Mouse (Mus musculus): ENCODE data around the gene Prm3. TPM values are rescaled to one million over a fixed set of nuclear protein-coding genes. Genes with fewer than 3 reads are reported as not detected.

Gene Prm3
- total RNA-seq, 2 experiments from 2014 or later: not detected

DNA sequence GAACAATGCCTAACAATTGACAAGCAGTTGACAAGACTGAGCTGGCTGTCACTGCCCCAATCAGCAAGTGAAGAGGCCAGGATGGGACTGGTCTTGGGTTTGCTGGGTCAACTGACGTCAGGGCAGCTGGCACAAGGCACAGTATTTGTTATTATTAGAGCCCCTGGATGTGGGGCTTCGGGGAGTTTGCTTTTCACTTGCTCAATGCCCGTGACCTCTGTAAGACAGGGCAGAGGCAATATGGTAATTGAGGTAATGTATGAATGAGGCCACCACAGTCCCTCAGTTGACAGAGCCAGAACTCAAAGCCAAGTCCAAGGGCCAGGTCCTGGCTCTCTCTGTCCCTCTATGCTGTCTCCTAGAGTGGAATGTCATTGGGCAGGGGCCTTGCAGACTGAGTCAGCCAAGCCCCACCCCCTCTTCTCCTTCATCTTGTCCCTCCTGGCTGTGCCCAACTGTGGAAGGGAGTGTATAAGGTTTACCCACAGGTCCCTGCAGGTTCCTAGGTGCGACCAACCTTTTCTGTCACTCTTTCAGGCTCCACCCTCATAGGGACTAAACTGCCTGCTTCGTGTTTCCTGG lies 13.0 kb downstream of the Prm3 start:
- no peak for TF ChIP-seq CTCF (IDR thresholded peaks at IDR 0.05)
- Histone ChIP-seq H3K27ac (no peak overlapping the region), H3K4me3 (no peak overlapping the region)
- intact Hi-C loops (cut with DNase I): no loop called here
- peak; percentile 11 for DNase-seq

DNA sequence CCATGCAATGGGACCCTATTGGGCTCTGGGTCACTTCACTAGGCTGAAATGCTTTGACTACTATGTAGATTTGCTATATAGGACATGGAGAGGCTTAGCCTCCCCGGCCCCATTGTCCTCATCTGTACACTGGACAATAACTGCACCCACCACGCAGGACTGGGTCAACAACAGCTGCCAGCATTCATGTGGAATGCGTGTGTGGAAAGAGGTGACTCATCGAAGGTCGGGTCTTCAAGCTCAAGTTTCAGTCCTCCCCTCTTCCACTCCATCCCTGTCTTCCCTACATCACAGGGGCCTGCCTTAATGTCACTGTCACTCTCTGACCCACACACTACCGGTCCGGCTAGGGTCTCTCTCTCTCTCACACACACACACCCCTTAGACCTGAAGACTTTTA lies 14.4 kb downstream of the Prm3 start:
- peak; percentile 10 for DNase-seq
- intact Hi-C loops (cut with DNase I): no loop called here
- Histone ChIP-seq H3K4me3 (no peak overlapping the region), H3K27ac (no peak overlapping the region)
- no peak for TF ChIP-seq CTCF (IDR thresholded peaks at IDR 0.05)

DNA sequence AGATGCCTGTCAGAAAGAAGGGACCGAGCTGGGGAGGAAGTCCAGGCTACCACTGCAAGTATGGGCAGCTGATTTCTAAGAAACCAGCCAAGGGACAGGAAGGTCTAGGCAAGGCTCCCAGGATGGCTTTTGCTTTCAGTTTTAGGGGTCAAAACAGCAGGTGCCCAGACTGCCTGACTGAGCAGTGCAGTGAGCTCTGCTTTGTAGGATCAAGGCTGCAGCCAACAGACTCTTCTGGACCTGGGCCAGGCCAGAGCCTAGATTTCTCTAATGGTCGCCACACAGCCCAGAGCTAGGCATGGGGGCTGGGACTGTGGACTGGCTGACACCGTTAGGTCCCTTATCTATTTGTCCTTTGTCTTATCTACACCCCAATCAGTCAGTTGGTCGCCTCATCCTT lies 16.0 kb downstream of the Prm3 start:
- no peak for DNase-seq
- no peak for TF ChIP-seq CTCF (IDR thresholded peaks at IDR 0.05)
- Histone ChIP-seq H3K27ac (no peak overlapping the region), H3K4me3 (no peak overlapping the region)
- intact Hi-C loops (cut with DNase I): no loop called here

DNA sequence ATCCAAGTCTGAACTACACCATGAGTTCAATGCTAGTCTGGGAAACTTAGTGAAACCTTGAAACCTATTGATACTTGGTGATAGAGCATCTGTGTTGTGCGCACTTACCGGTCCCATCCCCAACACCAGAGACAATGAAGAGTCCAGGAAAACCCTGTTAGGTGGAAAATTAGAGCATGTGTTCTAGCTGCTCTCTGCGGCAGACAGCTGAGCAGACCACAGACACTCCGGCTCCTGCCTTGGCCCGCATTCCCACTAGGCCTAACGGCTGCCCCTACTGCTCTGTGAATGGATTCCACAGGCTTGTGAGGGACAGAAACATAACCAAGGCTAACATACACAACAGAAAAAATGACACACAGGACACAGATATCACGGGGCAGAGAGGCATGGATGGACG lies 17.2 kb downstream of the Prm3 start:
- intact Hi-C loops (cut with DNase I): no loop called here
- DNase-seq: no peak

DNA sequence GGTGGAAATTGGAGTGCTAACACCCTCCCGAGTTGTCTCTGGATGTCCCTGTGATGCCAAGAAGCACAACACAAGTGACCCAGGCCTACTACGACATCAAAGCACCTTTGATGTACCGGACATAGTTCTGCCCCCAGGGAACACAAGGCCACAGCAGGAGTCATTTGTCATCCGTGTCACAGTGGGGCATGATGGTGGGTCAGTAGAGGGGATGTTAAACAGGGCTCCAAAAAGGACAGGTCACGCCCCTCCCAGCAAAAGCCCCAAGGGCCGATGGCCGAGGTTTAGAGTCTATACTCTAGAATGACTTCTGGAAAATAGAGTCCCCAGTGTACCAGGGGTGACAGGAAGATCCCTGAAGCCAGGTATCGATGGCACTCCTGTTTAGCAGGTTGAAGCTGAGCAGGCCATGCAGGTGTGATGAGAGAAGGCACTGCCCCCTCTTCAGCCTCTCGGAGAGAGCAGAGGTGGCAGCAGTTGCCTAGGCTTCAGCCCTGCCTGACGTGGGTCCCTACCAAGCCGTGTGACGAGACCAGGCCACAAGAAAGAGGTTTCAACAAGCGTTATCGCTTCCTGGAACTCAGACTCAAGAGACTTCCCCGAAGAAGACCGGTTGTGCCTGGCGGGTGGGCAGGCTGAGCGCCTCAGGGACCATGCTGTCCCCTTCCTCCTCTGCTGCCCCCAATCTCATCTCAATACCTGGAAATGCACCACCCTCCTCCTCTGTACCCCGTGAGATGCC lies 18.8 kb downstream of the Prm3 start:
- intact Hi-C loops (cut with DNase I): no loop called here
- no peak overlapping the region for H3K27ac ChIP-seq
- TF ChIP-seq CTCF (IDR thresholded peaks at IDR 0.05): no peak
- H3K4me3 ChIP-seq: no peak overlapping the region
- no peak for DNase-seq

More for the DNA sequence above, 17.2 kb downstream of the Prm3 start:
- no peak for TF ChIP-seq CTCF (IDR thresholded peaks at IDR 0.05)
- Histone ChIP-seq H3K4me3 (no peak overlapping the region), H3K27ac (no peak overlapping the region)

DNA sequence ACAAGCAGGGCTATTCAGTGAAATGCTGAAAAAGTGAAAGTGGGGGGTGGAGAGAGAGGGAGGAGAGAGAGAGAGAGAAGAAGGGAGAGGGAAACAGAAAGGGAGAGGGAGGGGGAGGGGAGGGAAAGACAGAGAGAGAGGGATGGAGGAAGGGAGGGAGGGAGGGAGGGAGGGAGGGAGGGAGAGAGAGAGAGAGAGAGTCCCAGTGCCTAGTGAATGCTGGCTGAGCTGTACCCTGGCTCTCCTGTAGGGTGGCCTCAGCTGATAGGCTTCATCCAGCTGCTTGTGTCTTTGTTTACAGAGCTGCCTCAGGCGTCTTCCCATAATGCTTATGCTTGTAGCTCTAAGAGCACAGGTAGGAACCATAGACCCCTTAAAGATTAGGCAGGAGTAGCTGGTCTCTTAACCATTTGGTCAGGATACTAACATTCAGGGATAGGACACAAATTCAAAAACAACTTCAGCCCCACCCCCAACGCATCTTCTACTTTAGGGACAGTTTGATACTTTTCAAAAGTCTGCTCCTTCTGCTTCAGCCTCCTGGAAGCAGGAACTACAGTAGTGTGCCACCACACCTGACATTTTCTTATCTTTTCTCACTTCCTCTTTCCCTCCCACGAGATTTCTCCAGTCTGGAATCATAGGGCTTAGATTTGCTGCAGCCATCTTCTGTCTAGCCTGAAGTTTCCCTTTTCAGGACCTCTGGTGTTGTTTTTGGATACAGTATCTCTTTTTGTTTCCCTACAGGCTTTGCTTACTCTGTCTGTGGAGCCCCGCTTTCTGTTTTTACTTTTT lies 20.0 kb downstream of the Prm3 start:
- DNase-seq: no peak
- H3K4me3 ChIP-seq: no peak overlapping the region
- intact Hi-C loops (cut with DNase I): no loop called here
- no peak for TF ChIP-seq CTCF (IDR thresholded peaks at IDR 0.05)
- no peak overlapping the region for H3K27ac ChIP-seq

DNA sequence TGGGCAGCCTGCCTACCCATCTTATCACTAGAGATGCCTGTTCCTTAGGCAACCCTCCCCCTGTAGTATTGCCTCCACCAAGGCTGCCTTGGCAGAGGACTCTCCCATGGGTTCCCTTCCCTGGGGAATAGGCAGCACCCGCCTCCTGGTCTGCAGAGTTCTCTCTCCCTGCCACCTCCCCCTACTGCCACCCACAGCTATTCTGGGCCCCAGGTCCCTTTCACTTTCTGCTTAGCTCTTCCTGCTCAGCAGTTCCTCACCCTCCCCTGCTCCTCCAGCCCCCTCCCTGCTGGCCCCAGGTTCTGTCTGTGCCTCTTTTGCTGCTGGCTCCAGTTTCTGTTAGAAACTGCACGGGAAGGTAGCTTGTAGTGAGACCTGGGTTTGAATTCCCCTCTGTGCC lies 21.1 kb downstream of the Prm3 start:
- H3K4me3 ChIP-seq: no peak overlapping the region
- H3K27ac ChIP-seq: no peak overlapping the region
- intact Hi-C loops (cut with DNase I): loop anchor here (5.0 kb wide), 3 partner anchors 102 to 202 kb away; no protein-coding TSS in a partner anchor
- TF ChIP-seq CTCF (IDR thresholded peaks at IDR 0.05): no peak
- DNase-seq: no peak

DNA sequence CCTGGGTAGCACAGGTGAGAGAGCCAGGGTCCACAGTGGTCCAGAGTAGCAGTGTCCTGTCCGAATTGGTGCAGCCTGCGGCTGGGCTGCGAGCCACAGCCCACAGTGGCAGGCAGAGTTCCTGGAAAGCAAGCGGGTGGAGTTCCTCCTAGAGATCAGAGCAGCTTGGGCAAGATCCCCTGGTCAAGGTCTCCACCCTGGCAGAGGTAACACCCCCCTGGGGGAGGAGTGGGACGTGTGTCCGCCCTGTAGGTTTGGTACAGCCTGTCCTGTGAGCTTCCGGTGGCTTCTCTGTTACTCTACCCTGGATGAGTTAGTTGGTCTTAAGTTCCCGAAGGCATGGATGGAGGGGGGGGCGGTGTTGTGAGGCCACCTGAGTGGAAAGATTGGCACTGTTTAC lies 21.9 kb downstream of the Prm3 start:
- no peak for TF ChIP-seq CTCF (IDR thresholded peaks at IDR 0.05)
- H3K4me3 ChIP-seq: no peak overlapping the region
- no peak for DNase-seq
- intact Hi-C loops (cut with DNase I): loop anchor here (5.0 kb wide), 3 partner anchors 102 to 202 kb away; no protein-coding TSS in a partner anchor
- no peak overlapping the region for H3K27ac ChIP-seq

DNA sequence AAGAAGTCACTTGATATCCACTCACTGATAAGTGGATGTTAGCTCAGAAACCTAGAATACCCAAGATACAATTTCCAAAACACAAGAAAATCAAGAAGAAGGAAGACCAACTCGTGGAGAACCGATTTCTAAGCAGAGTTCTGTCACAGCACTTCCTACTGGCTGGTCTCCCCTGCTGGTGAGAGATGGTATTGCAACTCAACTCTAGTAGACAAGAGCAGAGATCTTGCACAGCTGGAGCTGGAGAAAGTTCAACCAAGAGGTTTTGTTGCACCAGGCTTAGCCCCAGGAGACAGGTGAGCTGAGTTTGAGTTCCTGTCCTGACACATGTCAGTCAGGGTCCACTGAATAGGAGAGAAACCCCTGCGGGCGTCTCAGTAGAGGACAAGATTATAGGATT lies 23.6 kb downstream of the Prm3 start:
- DNase-seq: peak; percentile 61
- no peak overlapping the region for H3K27ac ChIP-seq
- intact Hi-C loops (cut with DNase I): loop anchor here (5.0 kb wide), 3 partner anchors 100 to 200 kb away; no protein-coding TSS in a partner anchor
- TF ChIP-seq CTCF (IDR thresholded peaks at IDR 0.05): peak; percentile 89
- H3K4me3 ChIP-seq: no peak overlapping the region

DNA sequence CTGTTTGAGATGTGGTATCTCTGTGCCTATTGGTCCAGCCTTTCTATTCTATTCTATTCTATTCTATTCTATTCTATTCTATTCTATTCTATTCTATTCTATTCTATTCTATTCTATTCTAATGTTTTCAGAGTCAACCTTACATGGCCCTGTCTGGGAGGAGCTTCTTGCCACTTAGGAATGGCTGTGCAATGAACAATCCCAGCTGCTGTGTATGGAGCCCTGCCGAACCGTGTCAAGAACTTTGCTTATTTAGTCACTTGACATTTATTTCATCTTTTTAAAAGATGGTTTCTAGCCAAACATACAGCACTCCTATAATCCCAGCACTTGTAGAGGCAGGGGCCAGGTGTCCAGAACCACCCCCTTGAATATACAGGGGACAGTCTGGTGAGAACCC lies 26.4 kb downstream of the Prm3 start:
- no peak for DNase-seq
- no peak overlapping the region for H3K4me3 ChIP-seq
- no peak overlapping the region for H3K27ac ChIP-seq
- TF ChIP-seq CTCF (IDR thresholded peaks at IDR 0.05): no peak
- intact Hi-C loops (cut with DNase I): no loop called here

DNA sequence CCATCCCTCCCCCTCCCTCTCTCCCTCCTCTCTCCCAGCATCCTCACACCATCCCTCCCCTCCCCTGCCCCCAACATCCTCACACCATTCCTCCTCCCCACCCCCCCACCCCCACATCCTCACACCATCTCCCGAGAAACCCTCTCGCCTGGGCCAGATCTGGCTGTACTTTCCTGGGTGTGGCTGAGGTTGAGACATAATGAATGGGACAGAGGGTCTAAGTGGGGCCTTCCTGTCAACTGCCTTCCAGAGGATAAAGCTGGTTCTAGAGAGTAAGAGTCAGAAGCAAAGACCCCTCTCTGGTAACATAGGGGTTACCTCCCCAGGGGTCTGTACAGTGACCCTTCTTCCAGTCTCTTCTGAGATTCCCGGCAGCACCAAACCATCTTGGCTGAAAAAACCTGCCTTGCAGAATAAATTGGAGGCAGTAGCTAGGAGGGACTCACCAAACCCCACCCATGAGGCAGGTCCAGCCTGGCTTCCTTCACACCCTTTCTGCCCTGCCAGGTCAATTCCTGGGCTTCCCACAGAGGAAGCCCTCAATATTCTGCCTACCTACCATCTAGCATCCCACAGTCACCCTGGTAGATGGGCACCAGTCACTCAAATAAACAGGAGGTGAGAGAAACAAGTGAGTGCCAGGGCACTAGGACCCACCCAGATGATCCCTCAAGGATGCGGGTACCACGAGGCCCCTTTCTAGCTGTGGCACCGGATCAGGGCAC lies 27.0 kb downstream of the Prm3 start:
- DNase-seq: no peak
- H3K4me3 ChIP-seq: no peak overlapping the region
- intact Hi-C loops (cut with DNase I): no loop called here
- no peak overlapping the region for H3K27ac ChIP-seq
- TF ChIP-seq CTCF (IDR thresholded peaks at IDR 0.05): no peak

DNA sequence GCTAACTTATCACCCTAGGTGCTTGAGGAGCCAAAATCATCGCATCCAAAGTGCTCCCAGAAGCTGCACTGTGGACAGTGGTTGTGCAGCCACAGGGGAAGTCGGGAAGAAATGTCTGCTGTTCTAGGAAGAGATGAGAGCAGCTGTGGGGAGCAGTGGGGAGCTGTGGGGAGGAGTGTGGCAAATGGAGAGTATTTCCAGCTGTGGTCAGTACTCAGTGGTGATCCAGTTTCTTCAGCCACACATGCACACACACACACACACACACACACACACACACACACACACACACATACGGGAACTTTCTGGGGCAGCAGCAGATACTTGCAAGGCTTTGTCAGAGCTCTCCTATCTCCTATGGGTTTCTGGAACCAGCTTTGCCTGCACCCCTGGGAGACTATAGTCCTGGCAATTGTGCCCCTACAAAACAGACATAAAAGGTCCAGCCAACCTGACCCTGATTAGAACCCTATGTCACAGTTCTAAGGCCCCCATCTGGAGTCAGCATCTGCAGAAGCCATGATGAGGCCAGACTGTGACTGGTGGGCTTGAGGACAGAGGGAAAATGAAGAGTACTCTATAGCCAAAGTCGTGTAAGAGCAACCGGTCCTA lies 28.0 kb downstream of the Prm3 start:
- TF ChIP-seq CTCF (IDR thresholded peaks at IDR 0.05): no peak
- intact Hi-C loops (cut with DNase I): no loop called here
- Histone ChIP-seq H3K27ac (no peak overlapping the region), H3K4me3 (no peak overlapping the region)
- DNase-seq: no peak

Data from gastrocnemius, adult 2 months (tissue).